Mouse (Mus musculus): ENCODE results near the gene Stab2. TPM values are rescaled to one million over a fixed set of nuclear protein-coding genes. Genes with fewer than 3 reads are reported as not detected.

Stab2 gene
- 0.11 and 0.24 TPM in 2 replicates for polyA plus RNA-seq (2015; fragmentation: Nextera tagmentation; extraction: Ambion mirVana)

GRCm38 (mm10) chr10:87007385-87008214 is at the start of gene Stab2:
Gene Stab2 (minus strand): TSS chr10:87008025.
- Histone ChIP-seq H3K4me3 (ENCODE audit: low read depth, low read length) (no peak within 1 kb of the TSS), H3K36me3 (ENCODE audit: insufficient read depth, low read length) (no peaks in the 10 kb centered on the region), H3K4me2 (replicated peaks; ENCODE audit: low read depth, low read length) (no peak within 1 kb of the TSS), H3K9ac (replicated peaks; ENCODE audit: low read depth) (no peak within 1 kb of the TSS), H3K9me3 (ENCODE audit: low read length) (no peaks in the 10 kb centered on the region), H3K4me1 (ENCODE audit: insufficient read depth, low read depth, low read length) (peaks cover 5% of the 10 kb centered on the region; the same call in 1 of the 2 replicates), H3K27me3 (replicated peaks; ENCODE audit: insufficient read depth, low read length) (no peaks in the 10 kb centered on the region), H3K27ac (ENCODE audit: low read length) (no peak within 1 kb of the TSS)
- DNase-seq (ENCODE audit: low spot score) (no peak), ATAC-seq (no peak)
- no peak for TF ChIP-seq EP300 (IDR thresholded peaks at IDR 0.05)
- TF ChIP-seq CTCF (IDR thresholded peaks at IDR 0.05): no peak
- 38% methylated on average over 8 of the region's 8 CpGs for WGBS

GRCm38 (mm10) chr10:87051714-87052113 is 43.9 kb upstream of the Stab2 start:
- no peak overlapping the region for H3K4me2 ChIP-seq (replicated peaks; ENCODE audit: low read depth, low read length)
- WGBS: 24% methylated on average over 4 of the region's 4 CpGs
- H3K4me3 ChIP-seq (ENCODE audit: low read depth, low read length): no peak overlapping the region
- H3K9me3 ChIP-seq (ENCODE audit: low read length): no peaks in the 10 kb centered on the region
- TF ChIP-seq EP300 (IDR thresholded peaks at IDR 0.05) (no peak), CTCF (IDR thresholded peaks at IDR 0.05) (no peak)
- peak; percentile 28 for DNase-seq (ENCODE audit: low spot score)
- no peaks in the 10 kb centered on the region for H3K36me3 ChIP-seq (ENCODE audit: insufficient read depth, low read length)
- H3K4me1 ChIP-seq (ENCODE audit: insufficient read depth, low read depth, low read length): no peaks in the 10 kb centered on the region
- no peak overlapping the region for H3K27ac ChIP-seq (ENCODE audit: low read length)
- H3K9ac ChIP-seq (replicated peaks; ENCODE audit: low read depth): no peak overlapping the region
- H3K27me3 ChIP-seq (replicated peaks; ENCODE audit: insufficient read depth, low read length): no peaks in the 10 kb centered on the region
- peak; percentile 52 for ATAC-seq

GRCm38 (mm10) chr10:87049179-87049578 is 41.4 kb upstream of the Stab2 start:
- Histone ChIP-seq H3K4me3 (ENCODE audit: low read depth, low read length) (no peak overlapping the region), H3K4me1 (ENCODE audit: insufficient read depth, low read depth, low read length) (no peaks in the 10 kb centered on the region), H3K36me3 (ENCODE audit: insufficient read depth, low read length) (no peaks in the 10 kb centered on the region), H3K9me3 (ENCODE audit: low read length) (no peaks in the 10 kb centered on the region), H3K27me3 (replicated peaks; ENCODE audit: insufficient read depth, low read length) (no peaks in the 10 kb centered on the region), H3K4me2 (replicated peaks; ENCODE audit: low read depth, low read length) (no peak overlapping the region), H3K9ac (replicated peaks; ENCODE audit: low read depth) (no peak overlapping the region), H3K27ac (ENCODE audit: low read length) (no peak overlapping the region)
- no peak for DNase-seq (ENCODE audit: low spot score)
- no peak for ATAC-seq
- no peak for TF ChIP-seq EP300 (IDR thresholded peaks at IDR 0.05)
- no peak for TF ChIP-seq CTCF (IDR thresholded peaks at IDR 0.05)
- WGBS: 76% methylated on average over 3 of the region's 3 CpGs

GRCm38 (mm10) chr10:87046931-87047468 is 39.2 kb upstream of the Stab2 start:
- Histone ChIP-seq H3K27me3 (replicated peaks; ENCODE audit: insufficient read depth, low read length) (no peaks in the 10 kb centered on the region), H3K27ac (ENCODE audit: low read length) (no peak overlapping the region), H3K4me2 (replicated peaks; ENCODE audit: low read depth, low read length) (no peak overlapping the region), H3K4me1 (ENCODE audit: insufficient read depth, low read depth, low read length) (no peaks in the 10 kb centered on the region), H3K4me3 (ENCODE audit: low read depth, low read length) (no peak overlapping the region), H3K9me3 (ENCODE audit: low read length) (no peaks in the 10 kb centered on the region), H3K9ac (replicated peaks; ENCODE audit: low read depth) (no peak overlapping the region), H3K36me3 (ENCODE audit: insufficient read depth, low read length) (no peaks in the 10 kb centered on the region)
- TF ChIP-seq EP300 (IDR thresholded peaks at IDR 0.05): no peak
- peak; percentile 16; the same call in 1 of the 2 replicates for TF ChIP-seq CTCF (IDR thresholded peaks at IDR 0.05)
- DNase-seq (ENCODE audit: low spot score): no peak
- 90% methylated on average over 10 of the region's 10 CpGs for WGBS
- no peak for ATAC-seq

GRCm38 (mm10) chr10:87046469-87046868 is 38.6 kb upstream of the Stab2 start:
- WGBS: 48% methylated on average over 6 of the region's 6 CpGs
- Histone ChIP-seq H3K27me3 (replicated peaks; ENCODE audit: insufficient read depth, low read length) (no peaks in the 10 kb centered on the region), H3K36me3 (ENCODE audit: insufficient read depth, low read length) (no peaks in the 10 kb centered on the region), H3K9ac (replicated peaks; ENCODE audit: low read depth) (no peak overlapping the region), H3K4me1 (ENCODE audit: insufficient read depth, low read depth, low read length) (no peaks in the 10 kb centered on the region), H3K4me3 (ENCODE audit: low read depth, low read length) (no peak overlapping the region), H3K9me3 (ENCODE audit: low read length) (no peaks in the 10 kb centered on the region), H3K27ac (ENCODE audit: low read length) (no peak overlapping the region), H3K4me2 (replicated peaks; ENCODE audit: low read depth, low read length) (no peak overlapping the region)
- no peak for DNase-seq (ENCODE audit: low spot score)
- ATAC-seq: no peak
- no peak for TF ChIP-seq CTCF (IDR thresholded peaks at IDR 0.05)

GRCm38 (mm10) chr10:87045273-87045672 is 37.4 kb upstream of the Stab2 start:
- Histone ChIP-seq H3K27ac (ENCODE audit: low read length) (no peak overlapping the region), H3K9ac (replicated peaks; ENCODE audit: low read depth) (no peak overlapping the region), H3K9me3 (ENCODE audit: low read length) (no peaks in the 10 kb centered on the region), H3K4me3 (ENCODE audit: low read depth, low read length) (no peak overlapping the region), H3K36me3 (ENCODE audit: insufficient read depth, low read length) (no peaks in the 10 kb centered on the region), H3K4me1 (ENCODE audit: insufficient read depth, low read depth, low read length) (no peaks in the 10 kb centered on the region), H3K4me2 (replicated peaks; ENCODE audit: low read depth, low read length) (no peak overlapping the region), H3K27me3 (replicated peaks; ENCODE audit: insufficient read depth, low read length) (no peaks in the 10 kb centered on the region)
- TF ChIP-seq CTCF (IDR thresholded peaks at IDR 0.05): no peak
- TF ChIP-seq EP300 (IDR thresholded peaks at IDR 0.05): no peak
- no peak for DNase-seq (ENCODE audit: low spot score)
- no peak for ATAC-seq
- 38% methylated on average over 3 of the region's 3 CpGs for whole genome bisulfite sequencing

Measured in lung, postnatal 0 days (tissue).